Mouse (Mus musculus) hindbrain, postnatal 0 days (tissue): Measurements from ENCODE around the gene Mis12. TPM values are rescaled to one million over a fixed set of nuclear protein-coding genes. Genes with fewer than 3 reads are reported as not detected.

Source experiments
- ATAC-seq: fragments of 200-750 bp; cut with Nextera tagmentation; 2 replicates; pipeline ENCODE4 v1.8.0; 2017; ENCODE audit warnings: mild to moderate bottlenecking, moderate TSS enrichment, moderate library complexity
- DNase-seq: peaks from one replicate; pipeline ENCODE4 v3.0.0-alpha.2; 2015; ENCODE audit warnings: low spot score
- H3K27ac ChIP-seq: fragments of 300-500 bp; sonication (generic); 2 replicates; pipeline ENCODE4 v1.5.1; 2014; ENCODE audit warnings: mild to moderate bottlenecking
- H3K27me3 ChIP-seq: fragments of 300-500 bp; sonication (generic); 2 replicates; pipeline ENCODE4 v1.6.1; 2014; ENCODE audit warnings: low read length, mixed read lengths; ENCODE audit not compliant: insufficient read depth
- H3K36me3 ChIP-seq: fragments of 300-500 bp; sonication (generic); 2 replicates; pipeline ENCODE4 v1.6.1; 2014; ENCODE audit warnings: low read length, mixed read lengths; ENCODE audit not compliant: insufficient read depth
- H3K4me1 ChIP-seq: fragments of 300-500 bp; sonication (generic); 2 replicates; pipeline ENCODE4 v1.6.1; 2014; ENCODE audit warnings: antibody characterized with exemption, low read length, mixed read lengths; ENCODE audit not compliant: insufficient read depth
- H3K4me2 ChIP-seq: fragments of 300-500 bp; sonication (generic); 2 replicates; pipeline ENCODE4 v1.6.1; 2014; ENCODE audit warnings: low read depth, mild to moderate bottlenecking, low read length, moderate library complexity, mixed read lengths
- H3K4me3 ChIP-seq: fragments of 300-500 bp; sonication (generic); 2 replicates; pipeline ENCODE4 v1.5.1; 2014; ENCODE audit warnings: low read length
- H3K9ac ChIP-seq: fragments of 300-500 bp; sonication (generic); replicated peaks from 2 replicates; pipeline ENCODE4 v1.6.1; 2014; ENCODE audit warnings: mild to moderate bottlenecking, low read length, moderate library complexity, mixed read lengths
- H3K9me3 ChIP-seq: fragments of 300-500 bp; sonication (generic); 2 replicates; pipeline ENCODE4 v1.6.1; 2016; ENCODE audit warnings: low read length, mixed read lengths
- CTCF ChIP-seq: IDR thresholded peaks from 2 replicates; pipeline ENCODE4 v1.5.1; 2016; ENCODE audit warnings: antibody characterized with exemption, control low read depth, low read depth
- WGBS: fragments of 180-500 bp; shearing (Covaris S2); extraction: QIAGEN DNeasy Blood & Tissue Kit; methylation state at CpG from one replicate; pipeline ENCODE4 v1.1.7; 2014; 5-methylcytosine and 5-hydroxymethylcytosine counted together
- polyA plus RNA-seq: library from polyadenylated mRNA; unstranded; fragments of >200 nt; fragmentation: Nextera tagmentation; extraction: Ambion mirVana; gene quantifications from 2 replicates; pipeline ENCODE4 v1.2.1, GENCODE M21; 2015
- total RNA-seq: library from RNA; depleted of rRNA; stranded (reverse); fragments of >200 nt; gene quantifications from 2 replicates; pipeline ENCODE4 v1.2.3, GENCODE M21; 2014

Mis12 gene
- total and polyA plus RNA-seq, 2 experiments from 2014 or later, result 6.1 to 14.1 TPM

- H3K27me3 ChIP-seq, result no peaks in the 10 kb centered on the region
- H3K9me3 ChIP-seq, result no peaks in the 10 kb centered on the region
- H3K9ac ChIP-seq, result peak overlapping the region; percentile 76
- no peaks in the 10 kb centered on the region for H3K4me1 ChIP-seq
- H3K4me3 ChIP-seq, result peak overlapping the region; percentile 98
- under 1% methylated on average over 49 of the region's 49 CpGs for WGBS
- peak; percentile 60 for DNase-seq
- peaks cover 20% of the 10 kb centered on the region; the same call in 1 of the 2 replicates for H3K36me3 ChIP-seq
- peak overlapping the region; percentile 81 for H3K27ac ChIP-seq
- no peak for TF ChIP-seq CTCF
- peak; percentile 84 for ATAC-seq
- H3K4me2 ChIP-seq, result peak overlapping the region; percentile 95
Observed at GRCm38 (mm10) chr11:71003611-71004315, 15.6 kb upstream of the Mis12 start.

- ATAC-seq, result peak; percentile 99
- peak; percentile 65 for TF ChIP-seq CTCF
Observed at GRCm38 (mm10) chr11:71004316-71004773, 15.1 kb upstream of the Mis12 start, which contains the start of gene Dhx33. Dhx33 (minus strand) TSS chr11:71004437.

GRCm38 (mm10) chr11:71005046-71005445 lies 14.4 kb upstream of the Mis12 start:
- ATAC-seq, result no peak
- DNase-seq, result no peak
- no peaks in the 10 kb centered on the region for H3K4me1 ChIP-seq
- H3K4me3 ChIP-seq, result peak overlapping the region; percentile 98
- TF ChIP-seq CTCF, result no peak
- peaks cover 18% of the 10 kb centered on the region for H3K36me3 ChIP-seq
- H3K9me3 ChIP-seq, result no peaks in the 10 kb centered on the region
- H3K9ac ChIP-seq, result 0 out of 2 replicates have a peak overlapping the region, but pooled peaks have one; percentile 21
- peak overlapping the region; percentile 95 for H3K4me2 ChIP-seq
- no peaks in the 10 kb centered on the region for H3K27me3 ChIP-seq
- 63% methylated on average over 5 of the region's 5 CpGs for WGBS
- no peak overlapping the region for H3K27ac ChIP-seq

More at GRCm38 (mm10) chr11:71004316-71004773, 15.1 kb upstream of the Mis12 start, which contains the start of gene Dhx33:
- Histone ChIP-seq H3K27me3 (no peaks in the 10 kb centered on the region), H3K4me1 (no peaks in the 10 kb centered on the region), H3K27ac (peak within 1 kb of the TSS; percentile 81), H3K36me3 (peaks cover 16% of the 10 kb centered on the region; the same call in 1 of the 2 replicates), H3K9me3 (no peaks in the 10 kb centered on the region), H3K9ac (peak within 1 kb of the TSS; percentile 76), H3K4me2 (peak within 1 kb of the TSS; percentile 95), H3K4me3 (peak within 1 kb of the TSS; percentile 98)
- DNase-seq, result peak; percentile 99
- under 1% methylated on average over 32 of the region's 35 CpGs for WGBS

GRCm38 (mm10) chr11:71007026-71007425 lies 12.4 kb upstream of the Mis12 start:
- no peak for DNase-seq
- Histone ChIP-seq H3K4me1 (no peaks in the 10 kb centered on the region), H3K4me3 (no peak overlapping the region), H3K9ac (no peak overlapping the region), H3K36me3 (peaks cover 36% of the 10 kb centered on the region), H3K9me3 (no peaks in the 10 kb centered on the region), H3K27me3 (no peaks in the 10 kb centered on the region), H3K27ac (no peak overlapping the region), H3K4me2 (no peak overlapping the region)
- TF ChIP-seq CTCF, result no peak
- WGBS, result 95% methylated on average over 6 of the region's 6 CpGs
- no peak for ATAC-seq

GRCm38 (mm10) chr11:71007831-71008230 lies 11.6 kb upstream of the Mis12 start:
- no peaks in the 10 kb centered on the region for H3K27me3 ChIP-seq
- no peaks in the 10 kb centered on the region for H3K4me1 ChIP-seq
- no peak for TF ChIP-seq CTCF
- no peak overlapping the region for H3K4me2 ChIP-seq
- no peak for DNase-seq
- no peaks in the 10 kb centered on the region for H3K9me3 ChIP-seq
- 90% methylated on average over 7 of the region's 7 CpGs for WGBS
- H3K9ac ChIP-seq, result no peak overlapping the region
- H3K27ac ChIP-seq, result no peak overlapping the region
- H3K4me3 ChIP-seq, result no peak overlapping the region
- H3K36me3 ChIP-seq, result peaks cover 39% of the 10 kb centered on the region
- no peak for ATAC-seq

- no peaks in the 10 kb centered on the region for H3K27me3 ChIP-seq
Observed at GRCm38 (mm10) chr11:71008321-71008720, 11.1 kb upstream of the Mis12 start.

GRCm38 (mm10) chr11:71012743-71013142 lies 6.7 kb upstream of the Mis12 start:
- peaks cover 7% of the 10 kb centered on the region for H3K4me1 ChIP-seq
- ATAC-seq, result no peak
- H3K27me3 ChIP-seq, result no peaks in the 10 kb centered on the region
- H3K4me3 ChIP-seq, result no peak overlapping the region
- H3K27ac ChIP-seq, result no peak overlapping the region
- no peaks in the 10 kb centered on the region for H3K9me3 ChIP-seq
- H3K9ac ChIP-seq, result no peak overlapping the region
- no peak for TF ChIP-seq CTCF
- H3K4me2 ChIP-seq, result no peak overlapping the region
- WGBS, result 95% methylated on average over 7 of the region's 7 CpGs
- H3K36me3 ChIP-seq, result peaks cover 34% of the 10 kb centered on the region
- DNase-seq, result no peak

More at GRCm38 (mm10) chr11:71008321-71008720, 11.1 kb upstream of the Mis12 start:
- Histone ChIP-seq H3K4me1 (no peaks in the 10 kb centered on the region), H3K36me3 (peaks cover 40% of the 10 kb centered on the region), H3K9me3 (no peaks in the 10 kb centered on the region), H3K27ac (no peak overlapping the region), H3K9ac (no peak overlapping the region), H3K4me2 (no peak overlapping the region), H3K4me3 (no peak overlapping the region)
- 94% methylated on average over 3 of the region's 3 CpGs for WGBS
- DNase-seq, result no peak
- ATAC-seq, result no peak
- TF ChIP-seq CTCF, result no peak
